Mouse (Mus musculus): ENCODE measurements around the gene Defb45.

Defb45 gene

GRCm38 (mm10) chr2:152599299-152599698, at the start of gene Defb45:
TSS of gene Defb45 (minus strand) at chr2:152599399.
- no peak for DNase-seq

GRCm38 (mm10) chr2:152639406-152640113, 40.4 kb upstream of the Defb45 start:
- no peak for DNase-seq

DNA sequence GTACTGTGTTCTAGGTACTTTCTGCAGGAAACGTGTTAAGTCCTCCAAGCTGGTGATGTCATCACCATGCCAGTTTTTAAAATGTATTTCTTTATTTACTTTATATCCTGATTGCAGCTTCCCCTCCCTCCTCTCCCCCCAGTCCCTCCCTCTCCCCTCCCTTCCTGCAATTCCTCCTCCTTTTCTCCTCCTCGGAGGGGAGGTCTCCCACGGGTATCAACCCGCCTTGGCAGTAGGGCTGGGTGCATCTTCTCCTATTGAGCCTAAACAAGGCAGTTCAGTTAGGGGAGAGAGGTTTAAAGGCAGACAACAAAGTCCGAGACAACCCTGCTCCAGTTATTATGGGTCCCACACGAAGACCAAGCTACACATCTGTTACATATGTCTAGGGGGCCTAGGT, 39.7 kb upstream of the Defb45 start:
- DNase-seq, result no peak

DNA sequence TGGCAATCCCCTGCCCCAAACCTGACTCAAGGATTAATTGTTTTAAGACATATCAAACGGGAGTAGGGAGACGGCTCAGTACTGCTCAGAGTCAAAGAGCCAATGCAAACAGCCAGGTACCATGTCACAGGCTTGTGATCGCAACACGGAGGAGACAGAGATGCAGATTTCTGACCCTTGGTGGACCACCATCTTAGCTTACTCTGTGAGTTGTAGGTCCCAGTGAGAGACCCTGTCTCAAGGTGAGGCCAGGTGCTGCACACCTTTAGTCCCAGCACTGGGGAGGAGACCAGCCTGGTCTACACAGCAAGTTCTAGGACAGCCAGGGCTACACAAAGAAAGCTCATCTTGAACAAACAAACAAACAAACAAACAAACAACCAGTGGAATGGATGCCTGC, 38.2 kb upstream of the Defb45 start:
- no peak for DNase-seq

DNA sequence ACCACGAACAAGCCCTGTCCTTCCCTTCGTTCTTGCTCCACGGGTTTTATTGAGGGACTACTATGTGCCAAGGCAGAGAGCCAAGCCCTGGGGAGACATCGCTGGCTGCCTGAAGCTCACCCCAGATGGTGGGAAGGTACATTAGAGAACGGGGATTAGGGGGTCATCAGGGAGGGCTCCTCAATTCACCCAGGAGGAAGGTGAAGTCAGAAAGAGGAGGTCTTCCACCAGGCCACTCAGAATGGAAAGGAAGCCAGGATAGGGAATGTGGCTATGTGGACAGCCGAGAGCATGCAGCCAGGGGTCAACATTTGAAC, 37.8 kb upstream of the Defb45 start:
- no peak for DNase-seq

DNA sequence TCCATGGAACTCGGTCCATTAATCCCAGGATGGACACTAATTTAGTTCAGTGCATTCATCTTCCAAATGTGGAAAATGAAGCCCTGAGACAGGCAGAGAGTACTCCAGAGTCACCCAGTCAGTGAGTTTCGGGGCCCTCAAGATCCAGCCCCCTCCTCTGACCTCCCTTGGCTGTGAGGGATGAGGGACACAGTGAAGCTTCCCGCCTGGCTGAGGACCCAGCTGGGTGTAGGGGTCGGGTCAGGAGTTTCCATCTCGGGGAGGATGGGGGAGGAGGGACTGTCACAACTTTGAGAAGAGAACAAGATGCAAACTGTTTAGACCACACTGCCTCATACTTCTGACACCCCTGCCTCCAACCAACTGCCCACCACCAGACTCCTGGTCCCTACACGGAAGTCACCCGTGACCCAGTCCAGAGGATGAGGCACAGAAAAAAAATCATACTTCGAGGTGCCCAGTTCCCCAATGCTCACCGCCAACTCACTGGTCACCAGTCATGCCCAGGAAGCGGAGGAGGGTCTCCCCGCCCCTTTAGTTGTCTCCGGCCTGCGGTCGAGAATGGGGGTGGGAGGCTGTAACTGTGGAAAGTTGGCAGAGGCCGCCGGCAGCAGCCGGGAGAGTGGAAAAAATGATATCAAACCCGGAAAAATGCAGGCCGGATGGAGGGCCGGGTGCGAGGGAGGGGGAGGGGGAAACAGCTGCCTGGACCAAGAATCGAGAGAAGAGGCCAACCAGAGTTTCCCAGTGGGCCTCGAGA, 37.2 kb upstream of the Defb45 start:
- DNase-seq, result no peak

GRCm38 (mm10) chr2:152634311-152634710, 35.1 kb upstream of the Defb45 start:
- no peak for DNase-seq

- DNase-seq, result no peak
Measured at GRCm38 (mm10) chr2:152633334-152633733, 34.1 kb upstream of the Defb45 start.

GRCm38 (mm10) chr2:152629904-152630303, 30.7 kb upstream of the Defb45 start:
- DNase-seq, result no peak

- no peak for DNase-seq
Measured at GRCm38 (mm10) chr2:152629239-152629638, 30.0 kb upstream of the Defb45 start.

DNA sequence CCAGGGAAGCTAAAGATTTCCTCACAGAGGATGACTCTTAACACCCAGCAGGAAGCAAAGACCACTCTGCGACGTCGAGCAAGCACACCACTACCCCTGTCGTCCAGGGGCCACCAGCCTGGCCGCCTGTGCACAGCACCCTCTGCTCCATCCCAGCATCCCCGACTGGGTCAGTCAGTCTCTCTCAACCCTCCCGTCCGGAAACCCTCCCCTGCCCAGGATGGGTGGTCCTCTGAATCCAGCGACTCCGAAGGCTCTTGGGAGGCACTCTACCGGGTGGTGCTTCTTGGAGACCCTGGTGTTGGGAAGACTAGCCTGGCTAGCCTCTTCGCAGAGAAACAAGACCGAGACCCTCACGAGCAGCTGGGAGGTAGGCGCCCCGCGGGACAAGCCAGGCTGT, 28.9 kb upstream of the Defb45 start:
- DNase-seq, result no peak

GRCm38 (mm10) chr2:152626774-152627591, 27.8 kb upstream of the Defb45 start, which contains the start of gene Rem1:
TSS of gene Rem1 (plus strand) at chr2:152626951.
- DNase-seq, result no peak

- DNase-seq, result no peak
Measured at GRCm38 (mm10) chr2:152625256-152625655, 26.1 kb upstream of the Defb45 start.

- no peak for DNase-seq
Measured at GRCm38 (mm10) chr2:152624566-152624965, 25.4 kb upstream of the Defb45 start.

- DNase-seq, result no peak
Measured at GRCm38 (mm10) chr2:152622953-152623352, 23.8 kb upstream of the Defb45 start, which contains the start of gene Defb25. TSS of gene Defb25 (minus strand) at chr2:152623053.

GRCm38 (mm10) chr2:152622151-152622550, 23.0 kb upstream of the Defb45 start:
- DNase-seq, result no peak

DNA sequence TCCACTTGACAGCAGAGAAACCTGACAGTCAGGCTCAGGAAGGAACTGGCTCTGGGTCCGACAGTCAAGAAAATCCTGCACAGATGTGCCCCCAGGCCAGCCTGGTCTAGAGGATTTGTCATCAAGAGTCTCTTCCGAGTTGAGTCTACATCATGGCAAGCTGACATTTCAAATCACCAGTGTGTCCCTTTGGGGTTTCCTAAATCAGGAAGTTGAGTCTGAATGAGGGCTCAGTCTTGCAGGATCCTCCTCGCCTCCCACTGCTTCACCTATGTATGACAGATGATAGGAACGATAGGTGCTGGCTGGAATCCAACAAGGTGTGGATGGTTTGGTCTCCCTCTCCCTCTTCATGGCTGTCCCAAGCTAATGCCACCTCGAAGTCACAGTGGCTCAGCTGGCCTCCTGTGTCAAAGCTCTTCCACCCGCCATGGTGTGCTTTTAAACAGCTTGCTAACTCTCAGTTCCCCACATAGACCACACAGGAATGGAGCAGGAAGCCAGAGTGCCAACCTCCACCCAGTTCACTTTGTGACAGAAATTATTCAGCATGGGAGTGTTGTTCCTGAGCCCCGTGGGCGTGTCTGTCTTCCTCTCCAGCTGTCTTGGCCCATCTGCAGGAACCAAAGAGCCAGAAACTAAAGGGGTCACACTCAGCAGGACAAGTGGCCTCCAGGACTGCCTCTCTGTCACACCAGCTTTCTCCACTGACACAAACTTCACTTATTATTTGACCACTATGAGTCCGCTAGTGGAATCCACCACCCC, 21.4 kb upstream of the Defb45 start:
- no peak for DNase-seq

DNA sequence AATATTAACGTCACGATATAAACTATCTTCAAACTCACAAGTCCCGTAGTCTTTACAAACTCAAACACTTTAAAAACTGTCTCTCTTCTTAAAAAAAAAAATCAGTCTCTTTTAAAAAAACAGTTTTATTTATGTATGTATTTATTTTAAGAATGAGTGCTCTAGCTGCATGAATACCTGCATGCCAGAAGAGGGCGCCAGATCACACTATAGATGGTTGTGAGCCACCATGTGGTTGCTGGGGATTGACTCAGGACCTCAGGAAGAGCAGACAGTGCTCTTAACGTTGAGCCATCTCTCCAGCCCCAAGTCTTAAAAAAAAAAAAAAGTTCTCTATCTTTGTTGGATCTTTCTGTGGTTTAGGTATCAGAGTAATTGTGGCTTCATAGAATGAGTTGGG, 18.2 kb upstream of the Defb45 start:
- peak in 1 of 2 experiments; percentile 7 for DNase-seq

- DNase-seq, result no peak
Measured at GRCm38 (mm10) chr2:152616470-152616869, 17.3 kb upstream of the Defb45 start.

DNA sequence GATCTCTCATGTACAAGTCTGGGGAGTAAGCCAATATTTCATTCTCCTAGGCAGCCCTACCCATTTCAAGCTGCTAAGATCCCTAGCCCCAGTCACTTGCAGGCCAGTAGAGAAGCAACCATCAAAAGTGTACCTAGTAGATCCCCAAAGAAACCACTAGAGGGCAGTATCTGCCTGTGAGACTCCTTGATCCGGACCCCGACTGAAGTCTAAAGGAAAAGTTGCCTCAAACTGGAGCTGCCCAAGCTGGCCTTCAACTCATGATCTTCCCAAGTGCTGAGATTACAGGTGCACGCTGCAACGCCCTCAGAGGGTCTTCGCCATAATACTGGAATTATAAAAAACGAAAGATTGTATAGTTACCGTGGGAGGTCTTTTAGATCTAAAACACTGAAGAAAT, 16.4 kb upstream of the Defb45 start:
- DNase-seq, result peak; percentile 12 to 13

GRCm38 (mm10) chr2:152612193-152612592, 13.0 kb upstream of the Defb45 start:
- DNase-seq, result no peak

DNA sequence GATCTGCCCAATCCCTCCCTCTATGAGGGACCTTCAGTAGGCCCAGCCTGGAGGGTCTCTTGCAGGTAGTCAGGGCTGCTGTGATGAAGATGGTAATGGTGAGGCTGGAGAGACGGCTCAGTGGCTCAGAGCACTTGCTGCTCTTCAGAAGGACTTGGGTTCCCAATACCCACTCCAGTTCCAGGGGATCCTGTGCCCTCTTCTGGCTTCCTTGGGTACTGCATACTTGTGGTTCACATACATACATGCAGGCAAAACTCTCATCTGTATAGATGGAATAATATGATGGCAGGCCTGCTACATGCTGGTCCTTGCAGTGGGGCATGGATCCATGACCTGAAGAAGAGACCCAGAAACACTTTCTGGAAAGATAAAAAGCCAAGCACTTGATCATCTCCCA, 9.5 kb upstream of the Defb45 start:
- no peak for DNase-seq

DNA sequence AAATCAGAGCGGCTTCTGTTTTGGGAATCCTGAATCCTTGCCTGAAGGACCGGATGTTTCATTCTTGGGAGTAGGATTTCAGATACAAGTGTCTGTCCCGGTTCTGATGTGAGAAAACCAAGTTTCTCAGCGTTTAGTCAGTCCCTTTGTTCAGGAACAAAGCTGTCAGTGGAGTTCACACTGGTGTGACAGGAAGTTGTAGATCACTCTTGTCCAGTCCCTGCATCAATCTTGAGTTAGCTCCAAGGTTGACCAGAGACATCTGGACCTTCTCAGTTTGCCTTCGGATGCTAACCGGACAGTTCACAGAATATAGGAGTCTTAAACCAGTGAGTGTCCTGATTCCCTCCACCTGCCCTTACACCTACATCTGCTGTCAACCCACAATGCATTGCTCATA, 8.5 kb upstream of the Defb45 start:
- no peak for DNase-seq
